Mouse (Mus musculus): Measurements from ENCODE around the gene Slc1a7. TPM values are rescaled to one million over a fixed set of nuclear protein-coding genes. Genes with fewer than 3 reads are reported as not detected.

Slc1a7 gene
- polyA plus RNA-seq (2014; fragmentation: Nextera tagmentation; extraction: Ambion mirVana) = not detected in 2 replicates

DNA sequence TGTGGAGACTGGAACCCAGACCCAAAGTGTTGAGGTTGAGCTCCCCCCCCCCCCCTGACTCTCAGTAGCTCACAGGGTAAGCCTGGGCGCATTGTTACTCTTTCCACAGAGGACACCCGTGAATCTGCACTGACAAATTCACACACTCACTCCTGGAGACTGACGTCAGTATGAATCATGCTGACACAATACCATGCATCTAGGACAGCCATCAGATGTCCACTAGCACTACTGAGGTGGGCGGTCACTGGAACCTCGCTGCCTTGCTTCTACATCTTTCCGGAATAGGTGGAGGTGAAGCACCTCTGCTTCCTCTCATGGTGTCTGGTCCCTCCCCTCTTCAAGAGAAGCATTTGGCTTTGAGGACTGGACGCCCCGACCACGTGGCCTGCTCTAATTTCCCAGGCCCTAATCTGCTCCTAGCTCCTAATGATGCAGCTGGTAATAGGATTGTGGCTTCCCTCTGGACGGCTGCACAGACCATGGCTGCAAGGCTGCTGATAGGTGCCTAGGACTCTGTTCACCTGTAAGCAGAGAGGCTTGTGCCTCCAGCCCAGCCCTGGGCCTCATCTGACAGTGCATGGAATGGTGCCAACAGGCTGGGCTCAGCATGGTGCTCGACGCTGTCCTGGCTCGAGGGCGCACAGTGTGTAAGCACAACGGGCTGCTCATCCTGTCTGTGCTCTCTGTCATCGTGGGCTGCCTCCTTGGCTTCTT lies at the start of gene Slc1a7:
Gene Slc1a7 (plus strand): TSS at position 367 of the 717 bp plus-strand sequence.
- Histone ChIP-seq H3K4me2 (ENCODE audit: low read depth, low read length, severe bottlenecking) (no peak within 1 kb of the TSS), H3K27ac (ENCODE audit: low read depth, low read length) (no peak within 1 kb of the TSS), H3K4me1 (replicated peaks; ENCODE audit: control insufficient read depth, insufficient read depth, low read length) (no peaks in the 10 kb centered on the region), H3K36me3 (ENCODE audit: control insufficient read depth, insufficient read depth, low read length) (no peaks in the 10 kb centered on the region), H3K4me3 (ENCODE audit: low read depth, low read length) (no peak within 1 kb of the TSS), H3K9me3 (ENCODE audit: control insufficient read depth, low read length) (no peaks in the 10 kb centered on the region), H3K27me3 (ENCODE audit: control insufficient read depth, insufficient read depth, low read length) (no peaks in the 10 kb centered on the region), H3K9ac (ENCODE audit: low read length) (no peak within 1 kb of the TSS)
- ATAC-seq (replicated peaks; ENCODE audit: low FRiP score) (no peak), DNase-seq (ENCODE audit: low spot score) (no peak)
- WGBS = 81% methylated on average over 16 of the region's 16 CpGs

DNA sequence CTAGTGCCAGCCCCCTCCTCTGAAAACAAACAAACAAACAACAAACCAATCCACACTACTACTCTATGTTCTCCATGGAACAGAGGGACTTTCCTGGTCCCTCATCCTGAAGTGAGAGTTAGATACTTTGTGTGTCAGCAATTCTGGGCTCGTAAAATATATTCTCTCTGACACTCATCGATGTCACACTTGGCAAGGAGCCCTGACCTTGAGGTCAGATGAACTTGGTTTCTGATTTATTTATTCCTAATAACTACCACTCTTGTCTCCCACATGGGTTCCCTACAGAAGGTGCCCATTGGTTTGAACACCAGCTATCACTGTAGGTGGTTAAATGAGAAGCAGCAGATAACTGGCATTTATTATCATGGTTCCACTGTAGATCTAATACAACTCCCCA lies 47.8 kb upstream of the Slc1a7 start:
- no peak overlapping the region for H3K4me2 ChIP-seq (ENCODE audit: low read depth, low read length, severe bottlenecking)
- 88% methylated on average over 2 of the region's 2 CpGs for WGBS
- H3K27ac ChIP-seq (ENCODE audit: low read depth, low read length) = no peak overlapping the region
- no peak overlapping the region for H3K4me3 ChIP-seq (ENCODE audit: low read depth, low read length)
- no peak for DNase-seq (ENCODE audit: low spot score)
- no peaks in the 10 kb centered on the region for H3K27me3 ChIP-seq (ENCODE audit: control insufficient read depth, insufficient read depth, low read length)
- no peak for ATAC-seq (replicated peaks; ENCODE audit: low FRiP score)
- H3K9me3 ChIP-seq (ENCODE audit: control insufficient read depth, low read length) = no peaks in the 10 kb centered on the region
- no peaks in the 10 kb centered on the region for H3K36me3 ChIP-seq (ENCODE audit: control insufficient read depth, insufficient read depth, low read length)
- H3K4me1 ChIP-seq (replicated peaks; ENCODE audit: control insufficient read depth, insufficient read depth, low read length) = peaks cover 8% of the 10 kb centered on the region; the same call in 1 of the 2 replicates
- H3K9ac ChIP-seq (ENCODE audit: low read length) = no peak overlapping the region

DNA sequence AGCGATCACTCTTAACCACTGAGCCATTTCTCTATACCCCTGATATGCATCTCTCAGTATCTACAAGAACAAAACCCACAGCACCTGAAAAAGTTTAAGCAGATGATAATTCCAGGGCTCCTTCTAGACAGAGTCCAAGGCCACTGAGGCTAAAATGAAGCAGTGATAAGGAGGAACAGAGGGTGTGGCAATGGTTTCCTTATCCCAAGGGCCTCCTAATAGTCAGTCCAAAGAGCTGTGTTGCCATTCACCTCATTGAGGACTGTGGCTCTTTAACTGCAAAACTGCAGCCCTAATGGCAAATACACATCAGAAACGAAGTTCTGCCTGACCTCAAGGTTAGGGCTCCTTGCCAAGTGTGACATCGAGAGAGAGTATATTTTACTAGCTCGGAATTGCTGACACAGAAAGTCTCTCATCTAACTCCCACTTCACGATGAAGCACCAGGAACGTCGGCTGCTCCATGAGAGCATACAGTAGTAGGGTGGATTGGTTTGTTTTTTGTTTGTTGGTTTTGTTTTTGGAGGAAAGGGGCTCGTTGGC lies 46.9 kb upstream of the Slc1a7 start:
- Histone ChIP-seq H3K27ac (ENCODE audit: low read depth, low read length) (no peak overlapping the region), H3K27me3 (ENCODE audit: control insufficient read depth, insufficient read depth, low read length) (no peaks in the 10 kb centered on the region), H3K4me3 (ENCODE audit: low read depth, low read length) (no peak overlapping the region), H3K4me1 (replicated peaks; ENCODE audit: control insufficient read depth, insufficient read depth, low read length) (peaks cover 8% of the 10 kb centered on the region; the same call in 1 of the 2 replicates), H3K9ac (ENCODE audit: low read length) (no peak overlapping the region), H3K4me2 (ENCODE audit: low read depth, low read length, severe bottlenecking) (no peak overlapping the region), H3K36me3 (ENCODE audit: control insufficient read depth, insufficient read depth, low read length) (no peaks in the 10 kb centered on the region), H3K9me3 (ENCODE audit: control insufficient read depth, low read length) (no peaks in the 10 kb centered on the region)
- DNase-seq (ENCODE audit: low spot score) (no peak), ATAC-seq (replicated peaks; ENCODE audit: low FRiP score) (no peak)
- WGBS = 88% methylated on average over 8 of the region's 8 CpGs

DNA sequence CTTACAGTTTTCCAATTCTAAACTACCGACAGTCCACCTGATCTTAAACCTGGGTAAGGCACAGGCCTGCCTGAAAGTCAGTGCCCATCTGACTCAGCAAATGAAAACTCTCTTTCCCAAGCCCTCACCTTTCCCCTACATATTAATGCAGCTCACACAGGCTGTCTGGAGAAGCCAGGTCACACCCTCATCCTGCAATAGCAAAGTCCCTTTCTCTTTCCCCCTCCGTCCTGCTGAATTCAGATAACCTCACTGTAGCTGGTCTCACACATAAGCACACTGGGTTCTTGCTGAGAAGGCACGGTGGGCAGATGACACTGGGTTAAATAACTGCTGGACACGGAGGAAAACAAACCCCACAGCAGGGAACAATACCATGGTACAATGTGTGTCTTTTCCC lies 46.2 kb upstream of the Slc1a7 start:
- 68% methylated on average over 4 of the region's 4 CpGs for WGBS
- Histone ChIP-seq H3K27me3 (ENCODE audit: control insufficient read depth, insufficient read depth, low read length) (no peaks in the 10 kb centered on the region), H3K36me3 (ENCODE audit: control insufficient read depth, insufficient read depth, low read length) (no peaks in the 10 kb centered on the region), H3K9ac (ENCODE audit: low read length) (no peak overlapping the region), H3K27ac (ENCODE audit: low read depth, low read length) (no peak overlapping the region), H3K4me3 (ENCODE audit: low read depth, low read length) (no peak overlapping the region), H3K4me1 (replicated peaks; ENCODE audit: control insufficient read depth, insufficient read depth, low read length) (peaks cover 8% of the 10 kb centered on the region; the same call in 1 of the 2 replicates), H3K9me3 (ENCODE audit: control insufficient read depth, low read length) (no peaks in the 10 kb centered on the region), H3K4me2 (ENCODE audit: low read depth, low read length, severe bottlenecking) (no peak overlapping the region)
- DNase-seq (ENCODE audit: low spot score) (no peak), ATAC-seq (replicated peaks; ENCODE audit: low FRiP score) (no peak)

DNA sequence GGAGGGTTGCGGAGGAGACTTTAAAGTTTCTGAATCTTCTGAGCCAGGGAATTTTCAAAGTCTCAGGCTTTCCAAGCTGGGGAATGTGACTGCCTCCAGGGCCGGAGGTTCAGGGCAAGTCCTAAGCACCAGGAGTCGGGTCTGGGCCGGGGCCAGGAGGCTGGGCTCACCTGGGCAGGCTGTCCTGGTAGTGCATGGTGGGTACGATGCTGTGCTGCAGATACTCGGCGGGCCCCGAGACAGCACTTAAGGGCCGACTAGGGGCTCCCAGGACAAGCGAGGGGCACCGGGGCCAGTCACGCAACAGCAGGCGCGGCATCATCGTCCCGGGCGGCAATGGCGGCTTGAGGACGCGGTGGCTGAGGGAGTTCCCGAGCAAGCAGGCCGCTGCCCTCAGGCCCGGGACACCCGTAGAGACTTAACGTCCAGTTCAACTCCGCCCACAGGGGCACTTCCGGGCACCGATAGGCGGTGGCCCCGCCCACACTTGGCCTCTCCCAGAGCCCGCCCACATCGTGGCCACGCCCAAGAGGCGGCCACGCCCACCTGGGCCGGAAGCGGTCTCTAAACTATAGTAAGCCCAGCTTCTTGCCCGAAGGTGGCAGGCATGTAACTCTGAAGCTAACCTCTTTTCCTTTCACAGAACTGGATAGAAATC lies 44.9 kb upstream of the Slc1a7 start, which contains the start of gene Cpt2:
Gene Cpt2 (minus strand): TSS at position 466 of the 658 bp plus-strand sequence.
- H3K27me3 ChIP-seq (ENCODE audit: control insufficient read depth, insufficient read depth, low read length) = no peaks in the 10 kb centered on the region
- H3K36me3 ChIP-seq (ENCODE audit: control insufficient read depth, insufficient read depth, low read length) = no peaks in the 10 kb centered on the region
- H3K4me1 ChIP-seq (replicated peaks; ENCODE audit: control insufficient read depth, insufficient read depth, low read length) = peaks cover 8% of the 10 kb centered on the region; the same call in 1 of the 2 replicates
- no peak within 1 kb of the TSS for H3K27ac ChIP-seq (ENCODE audit: low read depth, low read length)
- no peaks in the 10 kb centered on the region for H3K9me3 ChIP-seq (ENCODE audit: control insufficient read depth, low read length)
- DNase-seq (ENCODE audit: low spot score) = peak; percentile 96
- peak within 1 kb of the TSS; percentile 86 for H3K4me2 ChIP-seq (ENCODE audit: low read depth, low read length, severe bottlenecking)
- peak within 1 kb of the TSS; percentile 71 for H3K4me3 ChIP-seq (ENCODE audit: low read depth, low read length)
- peak; percentile 95 for ATAC-seq (replicated peaks; ENCODE audit: low FRiP score)
- WGBS = 2% methylated on average over 38 of the region's 38 CpGs
- peak within 1 kb of the TSS; percentile 83 for H3K9ac ChIP-seq (ENCODE audit: low read length)

DNA sequence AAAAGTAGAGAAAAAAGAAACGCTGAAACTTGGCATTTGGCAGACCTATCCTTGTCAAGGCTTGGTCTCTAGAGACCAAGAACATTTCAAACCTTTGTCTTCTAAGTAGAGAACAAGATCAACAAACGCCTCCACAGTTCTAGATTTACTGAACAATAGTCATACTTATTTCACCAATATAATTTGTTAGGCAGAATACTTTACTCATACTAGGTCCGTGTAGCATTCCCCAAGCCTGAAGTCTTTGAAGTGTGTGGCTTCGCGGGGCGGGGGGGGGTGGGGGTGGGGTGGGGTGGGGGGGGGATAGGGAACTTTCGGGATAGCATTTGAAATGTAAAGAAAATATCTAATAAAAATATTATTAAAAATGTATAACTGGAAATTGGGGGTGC lies 44.3 kb upstream of the Slc1a7 start:
- ATAC-seq (replicated peaks; ENCODE audit: low FRiP score) (no peak; the same call in 1 of the 2 replicates), DNase-seq (ENCODE audit: low spot score) (no peak)
- peak overlapping the region; percentile 71 for H3K4me3 ChIP-seq (ENCODE audit: low read depth, low read length)
- 53% methylated on average over 7 of the region's 7 CpGs for WGBS
- peak overlapping the region; percentile 83 for H3K9ac ChIP-seq (ENCODE audit: low read length)
- H3K36me3 ChIP-seq (ENCODE audit: control insufficient read depth, insufficient read depth, low read length) = no peaks in the 10 kb centered on the region
- no peak overlapping the region for H3K27ac ChIP-seq (ENCODE audit: low read depth, low read length)
- no peaks in the 10 kb centered on the region for H3K27me3 ChIP-seq (ENCODE audit: control insufficient read depth, insufficient read depth, low read length)
- peaks cover 8% of the 10 kb centered on the region; the same call in 1 of the 2 replicates for H3K4me1 ChIP-seq (replicated peaks; ENCODE audit: control insufficient read depth, insufficient read depth, low read length)
- H3K9me3 ChIP-seq (ENCODE audit: control insufficient read depth, low read length) = no peaks in the 10 kb centered on the region
- peak overlapping the region; percentile 86; the same call in 1 of the 2 replicates for H3K4me2 ChIP-seq (ENCODE audit: low read depth, low read length, severe bottlenecking)

DNA sequence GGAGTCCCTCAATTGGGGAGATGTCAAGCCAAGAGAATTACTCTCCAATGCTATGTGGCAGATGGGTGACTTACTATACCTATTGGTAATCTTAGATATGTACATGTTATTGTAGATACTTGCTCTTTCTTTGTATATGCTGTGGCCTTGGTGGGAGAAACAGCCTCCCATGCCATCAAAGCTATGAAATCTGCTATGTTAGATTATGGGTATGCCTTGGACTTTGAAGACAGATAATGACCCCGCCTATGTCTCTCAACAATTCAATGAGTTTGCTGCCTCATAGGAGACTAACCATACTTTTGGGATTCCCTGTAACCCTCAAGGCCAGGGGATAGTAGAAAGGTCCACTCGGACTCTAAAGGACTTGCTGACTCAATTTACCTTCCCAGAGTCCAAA lies 39.9 kb upstream of the Slc1a7 start:
- no peaks in the 10 kb centered on the region for H3K27me3 ChIP-seq (ENCODE audit: control insufficient read depth, insufficient read depth, low read length)
- H3K4me1 ChIP-seq (replicated peaks; ENCODE audit: control insufficient read depth, insufficient read depth, low read length) = no peaks in the 10 kb centered on the region
- no peaks in the 10 kb centered on the region for H3K9me3 ChIP-seq (ENCODE audit: control insufficient read depth, low read length)
- H3K9ac ChIP-seq (ENCODE audit: low read length) = no peak overlapping the region
- H3K4me2 ChIP-seq (ENCODE audit: low read depth, low read length, severe bottlenecking) = no peak overlapping the region
- ATAC-seq (replicated peaks; ENCODE audit: low FRiP score) (no peak), DNase-seq (ENCODE audit: low spot score) (no peak)
- no peaks in the 10 kb centered on the region for H3K36me3 ChIP-seq (ENCODE audit: control insufficient read depth, insufficient read depth, low read length)
- no peak overlapping the region for H3K4me3 ChIP-seq (ENCODE audit: low read depth, low read length)
- H3K27ac ChIP-seq (ENCODE audit: low read depth, low read length) = no peak overlapping the region
- WGBS = 60% methylated on average over 2 of the region's 2 CpGs

DNA sequence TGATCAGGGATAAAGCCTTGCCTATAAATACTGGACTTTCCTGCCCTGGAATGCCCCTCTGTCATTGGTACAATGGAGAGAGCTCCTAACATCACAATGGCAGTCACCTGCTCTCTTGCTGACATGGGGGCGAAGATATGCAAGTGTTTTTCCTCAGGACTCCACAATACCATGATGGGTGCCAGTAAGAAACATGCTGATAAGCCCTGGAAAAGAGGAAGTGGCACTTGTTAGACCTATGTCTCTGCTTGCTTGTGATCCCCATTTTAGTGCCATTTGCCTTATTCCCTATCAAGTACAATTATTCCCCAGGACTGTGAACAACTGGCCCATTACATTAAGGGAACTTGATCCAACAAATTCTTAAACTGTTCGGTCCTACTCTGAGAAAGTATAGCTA lies 39.4 kb upstream of the Slc1a7 start:
- no peaks in the 10 kb centered on the region for H3K36me3 ChIP-seq (ENCODE audit: control insufficient read depth, insufficient read depth, low read length)
- H3K27ac ChIP-seq (ENCODE audit: low read depth, low read length) = no peak overlapping the region
- H3K4me2 ChIP-seq (ENCODE audit: low read depth, low read length, severe bottlenecking) = no peak overlapping the region
- no peak for ATAC-seq (replicated peaks; ENCODE audit: low FRiP score)
- no peak overlapping the region for H3K9ac ChIP-seq (ENCODE audit: low read length)
- no peak overlapping the region for H3K4me3 ChIP-seq (ENCODE audit: low read depth, low read length)
- no peak for DNase-seq (ENCODE audit: low spot score)
- WGBS = 87% methylated on average over 2 of the region's 2 CpGs
- no peaks in the 10 kb centered on the region for H3K27me3 ChIP-seq (ENCODE audit: control insufficient read depth, insufficient read depth, low read length)
- H3K9me3 ChIP-seq (ENCODE audit: control insufficient read depth, low read length) = no peaks in the 10 kb centered on the region
- H3K4me1 ChIP-seq (replicated peaks; ENCODE audit: control insufficient read depth, insufficient read depth, low read length) = no peaks in the 10 kb centered on the region
